Mouse (Mus musculus): ENCODE measurements around the gene Glis2. TPM values are rescaled to one million over a fixed set of nuclear protein-coding genes. Genes with fewer than 3 reads are reported as not detected.

Glis2 gene
- total RNA-seq, 2 experiments from 2014 or later = not detected

GRCm38 (mm10) chr16:4651624-4652023 lies 57.1 kb downstream of the Glis2 start:
- no peak for ATAC-seq (replicated peaks; ENCODE audit: low FRiP score, poor library complexity, severe bottlenecking)

GRCm38 (mm10) chr16:4652707-4653416 lies 58.3 kb downstream of the Glis2 start:
- ATAC-seq (replicated peaks; ENCODE audit: low FRiP score, poor library complexity, severe bottlenecking) = no peak

DNA sequence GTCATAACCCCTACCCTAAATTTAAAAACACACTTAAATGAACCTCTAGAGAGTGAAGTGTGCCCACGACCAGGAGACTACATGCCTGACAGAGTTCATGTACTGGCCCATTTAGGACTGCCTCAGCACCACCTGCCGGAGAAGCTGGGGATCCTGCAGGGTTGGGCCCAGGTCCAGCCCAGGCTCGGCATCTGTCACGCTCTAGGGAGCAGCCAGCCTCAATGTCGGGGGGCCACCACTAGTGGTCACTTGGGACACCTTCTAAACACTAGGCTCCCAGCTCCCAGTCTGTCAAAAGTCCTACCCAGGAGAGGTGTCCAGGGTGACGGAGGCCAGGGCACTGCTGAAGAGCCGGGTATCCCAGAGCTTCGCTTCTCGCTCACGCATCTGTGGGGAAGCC lies 60.2 kb downstream of the Glis2 start:
- ATAC-seq (replicated peaks; ENCODE audit: low FRiP score, poor library complexity, severe bottlenecking) = no peak

- no peak for ATAC-seq (replicated peaks; ENCODE audit: low FRiP score, poor library complexity, severe bottlenecking)
These were observed 60.8 kb downstream of the Glis2 start for GRCm38 (mm10) chr16:4655251-4655734.

- ATAC-seq (replicated peaks; ENCODE audit: low FRiP score, poor library complexity, severe bottlenecking) = no peak
These were observed 61.5 kb downstream of the Glis2 start for GRCm38 (mm10) chr16:4655764-4656570.

DNA sequence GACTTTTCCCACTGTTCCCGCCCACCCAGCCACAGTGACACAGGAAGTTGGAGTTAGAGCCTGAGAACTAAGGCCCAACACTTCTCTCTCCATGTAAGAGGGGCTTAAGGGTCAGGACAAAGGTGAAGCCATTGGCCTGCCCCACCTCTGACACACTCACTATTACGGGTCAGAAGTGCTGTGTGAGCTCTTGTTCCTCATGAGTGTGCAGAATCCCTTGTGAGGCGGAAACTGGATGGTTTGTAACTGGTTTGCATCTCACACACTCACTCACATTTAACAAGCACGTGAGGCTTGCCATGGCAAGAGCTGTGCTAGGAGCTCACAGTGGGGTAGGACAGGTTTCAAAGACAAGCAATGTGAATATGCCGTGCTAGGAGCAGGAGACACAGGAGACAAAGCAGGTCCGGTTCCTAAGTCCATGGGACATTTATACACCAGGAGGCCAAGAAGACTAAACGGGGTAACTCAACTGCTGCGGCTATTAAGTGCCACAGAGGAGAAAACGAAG lies 62.1 kb downstream of the Glis2 start:
- ATAC-seq (replicated peaks; ENCODE audit: low FRiP score, poor library complexity, severe bottlenecking) = no peak

DNA sequence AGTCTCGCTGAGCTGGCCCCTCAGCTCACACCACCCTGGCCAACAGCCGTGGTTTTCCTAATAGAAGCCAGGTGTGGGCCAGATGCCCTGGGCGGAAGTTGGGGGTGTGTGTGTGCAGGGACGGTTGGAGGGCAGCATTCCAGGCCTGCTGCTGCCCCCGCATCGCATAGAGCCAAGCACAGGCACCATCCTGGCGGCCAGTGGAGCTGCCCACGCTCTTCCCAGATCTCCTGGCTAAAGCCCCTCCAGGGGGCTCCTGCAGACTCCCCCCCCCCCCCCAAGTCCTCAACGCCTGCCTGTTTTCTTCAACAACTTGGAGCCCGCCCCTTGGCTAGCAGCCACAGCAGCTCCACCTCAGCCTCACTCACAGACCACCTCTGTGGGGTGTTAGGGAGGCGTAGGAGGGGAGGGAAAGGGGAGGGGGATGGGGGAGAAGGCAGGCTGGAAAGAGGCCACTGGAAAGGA lies 64.3 kb downstream of the Glis2 start:
- ATAC-seq (replicated peaks; ENCODE audit: low FRiP score, poor library complexity, severe bottlenecking) = no peak

DNA sequence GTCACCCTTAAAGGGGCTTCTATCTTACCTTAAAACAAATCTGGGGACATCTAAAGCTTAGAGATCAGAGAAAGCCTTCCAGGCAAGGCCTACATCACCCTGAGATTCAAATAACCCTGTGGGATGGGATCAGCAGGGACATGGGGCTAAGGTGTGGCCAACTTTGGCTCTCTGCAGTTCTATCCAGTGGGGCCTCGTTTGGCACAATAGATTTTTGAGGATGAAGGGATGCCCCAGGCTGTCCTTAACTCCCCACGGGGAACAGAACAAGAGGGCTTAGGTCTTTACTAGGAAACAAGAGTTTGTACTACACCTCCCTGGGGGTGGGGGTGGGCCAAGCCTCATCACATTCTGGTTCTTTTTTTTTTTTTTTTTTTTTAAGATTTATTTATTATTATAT lies 64.8 kb downstream of the Glis2 start:
- ATAC-seq (replicated peaks; ENCODE audit: low FRiP score, poor library complexity, severe bottlenecking) = no peak

GRCm38 (mm10) chr16:4661605-4662004 lies 67.1 kb downstream of the Glis2 start:
- ATAC-seq (replicated peaks; ENCODE audit: low FRiP score, poor library complexity, severe bottlenecking) = no peak

GRCm38 (mm10) chr16:4663806-4664205 lies 69.3 kb downstream of the Glis2 start:
- no peak for ATAC-seq (replicated peaks; ENCODE audit: low FRiP score, poor library complexity, severe bottlenecking)

GRCm38 (mm10) chr16:4665726-4666125 lies 71.2 kb downstream of the Glis2 start:
- ATAC-seq (replicated peaks; ENCODE audit: low FRiP score, poor library complexity, severe bottlenecking) = no peak

GRCm38 (mm10) chr16:4667190-4667808 lies 72.8 kb downstream of the Glis2 start:
- ATAC-seq (replicated peaks; ENCODE audit: low FRiP score, poor library complexity, severe bottlenecking) = peak; percentile 92

GRCm38 (mm10) chr16:4670317-4670716 lies 75.8 kb downstream of the Glis2 start:
- ATAC-seq (replicated peaks; ENCODE audit: low FRiP score, poor library complexity, severe bottlenecking) = no peak

GRCm38 (mm10) chr16:4674091-4674490 lies 79.6 kb downstream of the Glis2 start:
- no peak for ATAC-seq (replicated peaks; ENCODE audit: low FRiP score, poor library complexity, severe bottlenecking)

Other genes with a start within 250 kb of the Glis2 start
- gene Adcy9, start 174.2 kb upstream of the Glis2 start, total RNA-seq (2015; ENCODE audit: low replicate concordance) = 0.19 and 1.5 TPM in 2 replicates
- 1.2 and 3.1 TPM in 2 replicates for gene Adcy9, start 174.2 kb upstream of the Glis2 start, total RNA-seq (2017; ENCODE audit: low replicate concordance)
- 1.0 and 1.3 TPM in 2 replicates for gene Srl, start 52.9 kb upstream of the Glis2 start, total RNA-seq (2015; ENCODE audit: low replicate concordance)
- gene Srl, start 52.9 kb upstream of the Glis2 start, total RNA-seq (2017; ENCODE audit: low replicate concordance) = 1.3 and 10.3 TPM in 2 replicates
- 3.1 and 14.4 TPM in 2 replicates for gene Tfap4, start 34.9 kb upstream of the Glis2 start, total RNA-seq (2015; ENCODE audit: low replicate concordance)
- 4.6 and 5.9 TPM in 2 replicates for gene Tfap4, start 34.9 kb upstream of the Glis2 start, total RNA-seq (2017; ENCODE audit: low replicate concordance)
- gene Pam16, start 30.3 kb downstream of the Glis2 start, total RNA-seq (2015; ENCODE audit: low replicate concordance) = 3.3 and 10.6 TPM in 2 replicates
- gene Pam16, start 30.3 kb downstream of the Glis2 start, total RNA-seq (2017; ENCODE audit: low replicate concordance) = 7.9 and 11.6 TPM in 2 replicates
- not detected in 2 replicates for gene Vasn, start 45.2 kb downstream of the Glis2 start, total RNA-seq (2015; ENCODE audit: low replicate concordance)
- not detected in 2 replicates for gene Vasn, start 45.2 kb downstream of the Glis2 start, total RNA-seq (2017; ENCODE audit: low replicate concordance)
- 4.8 and 6.9 TPM in 2 replicates for gene Dnaja3, start 45.3 kb downstream of the Glis2 start, total RNA-seq (2015; ENCODE audit: low replicate concordance)
- gene Dnaja3, start 45.3 kb downstream of the Glis2 start, total RNA-seq (2017; ENCODE audit: low replicate concordance) = 9.5 and 10.9 TPM in 2 replicates
- gene Coro7, start 85.1 kb downstream of the Glis2 start, total RNA-seq (2015; ENCODE audit: low replicate concordance) = 14.6 and 24.2 TPM in 2 replicates
- gene Coro7, start 85.1 kb downstream of the Glis2 start, total RNA-seq (2017; ENCODE audit: low replicate concordance) = 5.3 and 9.6 TPM in 2 replicates
- gene Nmral1, start 124.6 kb downstream of the Glis2 start, total RNA-seq (2015; ENCODE audit: low replicate concordance) = 4.6 and 14.4 TPM in 2 replicates
- gene Nmral1, start 124.6 kb downstream of the Glis2 start, total RNA-seq (2017; ENCODE audit: low replicate concordance) = 10.6 and 16.4 TPM in 2 replicates
- 13.3 and 22.6 TPM in 2 replicates for gene Hmox2, start 131.6 kb downstream of the Glis2 start, total RNA-seq (2015; ENCODE audit: low replicate concordance)
- 15.4 and 18.8 TPM in 2 replicates for gene Hmox2, start 131.6 kb downstream of the Glis2 start, total RNA-seq (2017; ENCODE audit: low replicate concordance)
- 2.5 and 4.0 TPM in 2 replicates for gene Cdip1, start 195.6 kb downstream of the Glis2 start, total RNA-seq (2015; ENCODE audit: low replicate concordance)
- 2.1 and 3.2 TPM in 2 replicates for gene Cdip1, start 195.6 kb downstream of the Glis2 start, total RNA-seq (2017; ENCODE audit: low replicate concordance)
- not detected in 2 replicates for gene 4930562C15Rik, start 240.7 kb downstream of the Glis2 start, total RNA-seq (2015; ENCODE audit: low replicate concordance)
- gene 4930562C15Rik, start 240.7 kb downstream of the Glis2 start, total RNA-seq (2017; ENCODE audit: low replicate concordance) = 0.42 TPM in 1 of 2 replicates, not detected in the other